Mouse (Mus musculus) embryonic stem cell, embryonic (primary cell): Measurements from ENCODE around the gene Xpnpep2.

ENCODE experiments used
- CTCF ChIA-PET, 4 experiments: fragments of 300-600 bp in 2 of 4; fragments of 350-600 bp in 2 of 4; sonication (Branson Sonifier 250); formaldehyde crosslinking; loops; one replicate each; lab custom pipeline; 2022; ENCODE audit warnings: inconsistent platforms in 2 of 4; lab: Charles Lee
- POLR2A ChIA-PET, 4 experiments: fragments of 300-600 bp in 2 of 4; fragments of 350-600 bp in 2 of 4; sonication (Branson Sonifier 250); formaldehyde crosslinking; loops; one replicate each; lab custom pipeline; 2022; ENCODE audit warnings: antibody characterized with exemption in 4 of 4, inconsistent platforms in 1 of 4; lab: Charles Lee

Xpnpep2 gene

DNA sequence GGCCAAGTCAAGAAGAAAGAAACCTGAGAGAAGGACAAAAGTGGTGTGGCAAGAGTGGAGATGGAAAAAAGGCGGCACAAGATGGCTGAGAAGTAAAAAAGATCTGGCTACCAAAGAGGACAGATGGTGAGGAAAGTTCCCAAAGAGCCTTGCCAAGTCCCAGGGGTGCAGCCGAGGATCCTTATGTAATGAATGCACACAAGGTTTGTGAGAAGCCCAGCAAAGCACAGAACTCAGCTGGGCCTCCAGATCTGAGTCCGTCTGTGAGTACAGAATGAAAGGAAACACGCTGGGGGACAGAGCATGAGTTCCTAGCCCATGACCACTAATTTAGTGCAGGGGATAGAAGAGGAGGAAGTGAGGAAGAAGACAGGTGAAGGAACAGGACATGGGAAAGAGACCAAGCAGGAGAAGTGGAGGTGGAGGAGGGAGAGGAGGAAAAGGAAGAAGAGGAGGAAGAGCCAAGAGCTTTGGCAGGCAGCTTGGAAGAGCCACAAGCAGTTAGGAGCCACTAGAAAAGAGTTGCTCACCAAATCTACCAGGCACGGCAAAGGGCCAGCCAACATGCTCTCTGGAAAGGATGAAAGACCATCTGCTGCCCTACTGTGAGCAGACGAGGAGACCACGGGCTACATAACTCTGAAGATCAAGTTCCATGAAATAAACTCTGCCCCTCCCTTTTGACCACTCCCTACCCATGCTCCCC is 3.6 kb upstream of the Xpnpep2 start:
- ChIA-PET POLR2A (interaction anchor here in 1 of 4 experiments (1.0 kb wide), 1 partner anchor 10 kb away, joined by 3 read pairs; no protein-coding TSS in a partner anchor), CTCF (interaction anchor here in 1 of 4 experiments (0.6 kb wide), 1 partner anchor 459 kb away, joined by 5 read pairs; no protein-coding TSS in a partner anchor)

DNA sequence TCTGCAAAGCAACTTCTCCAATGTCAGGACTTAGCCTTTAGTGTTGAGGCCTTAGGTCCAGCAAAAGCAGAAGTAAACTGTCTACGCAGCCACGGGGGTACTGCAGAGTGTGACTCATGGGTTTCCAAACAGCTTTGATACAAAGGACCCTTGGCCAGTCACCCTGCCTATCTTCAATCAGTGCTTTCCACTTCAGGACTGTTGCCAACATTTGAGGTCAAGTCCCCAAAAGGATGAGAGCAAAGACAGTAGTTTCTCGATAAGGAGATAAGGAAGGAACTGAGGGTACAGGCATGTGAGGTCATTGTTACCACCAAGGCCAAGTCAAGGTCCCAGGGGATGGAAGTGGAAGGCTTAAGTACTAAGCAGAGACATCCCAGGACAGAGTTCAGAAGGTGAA is 2.3 kb upstream of the Xpnpep2 start:
- POLR2A ChIA-PET, result interaction anchor here in 1 of 4 experiments (1.0 kb wide), 2 partner anchors 9 to 10 kb away, joined by 3 read pairs; no protein-coding TSS in a partner anchor
- CTCF ChIA-PET, result no interaction called here

DNA sequence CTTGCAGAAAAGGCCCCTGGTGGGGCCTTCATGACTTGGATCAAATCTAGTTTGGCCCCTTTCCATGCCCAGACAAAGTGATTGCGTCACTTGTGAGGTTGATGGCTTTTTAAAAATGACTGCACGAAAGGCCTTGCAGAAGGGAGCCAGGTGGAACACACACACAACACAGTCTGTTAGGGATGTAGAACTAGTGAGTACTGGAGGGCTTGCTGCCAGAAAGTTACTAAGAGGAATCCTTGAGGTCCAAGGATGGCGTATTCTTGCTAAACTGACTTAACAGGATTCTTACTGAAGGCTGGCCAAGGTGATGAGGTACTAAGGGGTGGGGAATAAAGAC is 761 bp downstream of the Xpnpep2 start:
- ChIA-PET CTCF (interaction anchor here in 1 of 4 experiments (1.1 kb wide), 1 partner anchor 89 kb away, joined by 4 read pairs; no protein-coding TSS in a partner anchor), POLR2A (interaction anchor here in 1 of 4 experiments (0.9 kb wide), 1 partner anchor 35 kb away, joined by 3 read pairs; no protein-coding TSS in a partner anchor)

DNA sequence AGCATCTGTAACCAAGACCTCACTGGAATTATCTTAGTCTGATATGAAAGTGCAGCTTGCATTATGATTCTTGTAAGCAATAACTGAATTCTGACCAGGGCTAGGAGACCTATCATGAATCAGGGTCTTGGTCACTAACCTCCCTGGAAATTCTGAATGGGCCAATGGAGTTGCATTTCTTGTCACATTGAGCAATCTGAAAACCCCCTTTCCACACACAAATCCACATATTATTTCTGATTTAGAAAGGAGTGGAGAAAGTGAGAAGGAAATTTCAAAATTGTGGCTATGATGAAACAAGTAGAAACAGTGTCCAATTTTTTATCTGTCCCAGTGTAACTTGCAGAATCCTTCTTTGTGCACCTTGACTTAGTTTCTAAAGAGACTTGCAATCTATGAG is 10.8 kb downstream of the Xpnpep2 start:
- POLR2A ChIA-PET, result interaction anchor here in 1 of 4 experiments (1.3 kb wide), 1 partner anchor 137 kb away, joined by 3 read pairs; the partner anchor contains the start of gene Utp14a
- CTCF ChIA-PET, result interaction anchor here in 1 of 4 experiments (0.6 kb wide), 1 partner anchor 55 kb away, joined by 4 read pairs; no protein-coding TSS in a partner anchor

DNA sequence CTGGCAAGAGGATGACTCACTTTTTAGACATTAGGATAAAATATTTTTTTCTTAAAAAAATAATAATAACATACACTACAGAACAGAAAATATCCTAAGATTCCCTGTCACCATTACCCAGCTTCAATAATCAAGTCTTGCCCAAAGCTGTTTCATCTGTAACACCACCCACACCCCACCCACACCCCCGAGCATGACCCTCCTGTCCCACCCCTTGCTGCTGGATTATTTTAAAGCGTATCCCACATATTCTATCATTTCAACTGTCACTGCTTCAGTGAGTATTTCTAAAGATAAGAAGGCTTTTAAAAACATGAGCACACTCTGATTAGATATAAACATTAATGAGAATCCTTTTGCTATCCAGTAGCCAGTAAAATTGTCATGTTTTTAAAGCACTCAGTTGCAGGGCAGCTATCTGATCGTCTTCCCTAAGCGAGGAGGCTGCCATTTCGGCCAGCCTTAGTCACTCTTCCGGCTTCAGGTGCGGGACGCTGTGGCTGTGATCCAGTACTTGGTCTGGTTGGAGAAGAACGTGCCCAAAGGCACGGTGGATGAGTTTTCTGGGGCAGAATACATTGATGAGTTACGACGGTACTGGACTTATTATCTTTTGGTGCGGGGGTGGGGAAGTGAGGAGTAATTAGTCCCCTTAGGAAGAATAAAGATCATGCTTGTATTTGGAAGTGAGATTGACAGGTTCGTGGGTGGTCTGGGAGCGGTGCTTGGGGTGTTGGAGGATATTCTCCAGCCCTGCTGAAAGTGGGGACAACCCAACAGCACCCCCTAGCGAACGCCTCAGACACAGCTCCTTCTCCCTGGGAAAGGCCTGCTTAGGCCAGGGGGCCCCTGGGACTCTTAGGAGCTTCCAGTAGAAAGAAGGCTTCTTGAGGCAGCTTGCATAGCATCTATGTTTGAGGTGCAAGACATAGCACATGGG is 15.9 kb downstream of the Xpnpep2 start:
- ChIA-PET POLR2A (interaction anchor here in 2 of 4 experiments (0.7 to 1.2 kb wide), 2 partner anchors 84 to 267 kb away, joined by 3 to 5 read pairs; partner anchors contain the start of gene Zdhhc9 (in 1 of the 2)), CTCF (interaction anchor here (0.5 to 2.4 kb wide), 21 partner anchors 8 to 286 kb away, joined by 3 to 16 read pairs (median 4); partner anchors contain the start of genes Xpnpep2 (in 1 of the 4) and Zdhhc9 (in 1 of the 4))

DNA sequence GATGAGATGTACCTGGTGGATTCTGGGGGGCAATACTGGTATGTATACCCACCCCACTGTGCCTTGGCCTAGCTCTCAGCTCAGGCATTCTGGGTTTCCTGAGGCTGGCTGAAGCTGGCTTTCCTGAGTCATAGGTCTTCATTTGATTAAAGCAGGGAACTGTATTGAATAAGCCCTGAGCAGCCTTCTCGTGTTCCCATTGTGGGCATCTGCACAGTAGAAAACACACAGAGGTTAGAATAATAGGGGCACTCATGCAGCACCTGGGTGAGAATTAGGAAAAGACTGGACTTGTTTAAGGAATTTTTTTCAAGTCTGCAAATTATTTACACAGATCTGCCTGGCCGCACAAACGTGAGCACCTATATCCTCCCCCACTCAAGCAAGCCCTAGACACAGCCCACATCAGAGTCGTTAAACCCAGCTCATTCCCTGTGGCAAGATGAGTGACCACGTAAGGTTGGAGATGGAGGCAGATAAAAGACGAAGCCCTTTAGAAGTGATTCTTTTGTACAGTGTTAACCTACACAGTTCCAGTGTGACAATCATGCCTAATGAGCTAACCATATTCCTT is 18.5 kb downstream of the Xpnpep2 start:
- CTCF ChIA-PET, result interaction anchor here in 2 of 4 experiments (1.0 to 1.8 kb wide), 5 partner anchors 30 to 107 kb away, joined by 3 to 5 read pairs (median 3); no protein-coding TSS in a partner anchor

DNA sequence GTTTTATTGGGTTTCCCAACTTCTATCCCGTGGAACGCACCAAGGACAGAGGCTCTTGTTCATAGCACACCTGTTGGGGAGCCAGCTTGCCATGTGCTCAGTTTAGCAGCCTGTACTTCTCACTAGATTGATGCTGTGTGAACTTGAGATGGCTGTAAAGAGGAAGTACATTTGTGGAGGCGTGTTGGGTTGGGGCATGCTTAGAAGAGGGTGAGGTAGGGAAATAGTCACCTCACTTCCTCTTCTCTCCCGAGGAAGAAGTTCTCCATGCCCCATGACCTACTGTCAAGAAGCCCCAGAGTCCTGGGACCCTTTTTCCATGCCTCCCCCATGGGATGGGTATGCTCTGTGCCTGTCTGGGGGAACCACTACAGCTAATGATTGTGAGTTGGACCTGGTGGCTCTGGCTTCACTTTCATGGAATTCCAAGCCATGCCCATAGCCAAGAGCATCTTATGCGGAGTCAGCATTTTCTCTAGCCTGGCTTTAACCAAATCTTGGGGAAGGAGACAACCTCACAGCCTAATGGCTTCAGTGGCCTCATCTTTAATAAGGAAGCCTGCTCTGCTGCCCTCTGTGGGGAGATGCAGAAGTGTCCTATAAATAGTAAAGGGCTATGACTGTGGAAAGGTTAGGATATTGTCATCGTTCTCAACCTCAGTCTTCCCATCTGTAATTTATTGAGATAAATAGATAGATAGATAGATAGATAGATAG is 19.1 kb downstream of the Xpnpep2 start:
- ChIA-PET CTCF (interaction anchor here in 1 of 4 experiments (1.0 to 1.8 kb wide), 3 partner anchors 31 to 108 kb away, joined by 3 to 5 read pairs (median 4); no protein-coding TSS in a partner anchor), POLR2A (interaction anchor here in 2 of 4 experiments (1.0 to 1.5 kb wide), 2 partner anchors 11 to 129 kb away, joined by 4 to 6 read pairs; partner anchors contain the start of gene Utp14a (in 1 of the 2))

More for the DNA sequence above, 18.5 kb downstream of the Xpnpep2 start:
- POLR2A ChIA-PET, result interaction anchor here in 2 of 4 experiments (1.0 to 1.5 kb wide), 2 partner anchors 12 to 130 kb away, joined by 4 to 6 read pairs; partner anchors contain the start of gene Utp14a (in 1 of the 2)

DNA sequence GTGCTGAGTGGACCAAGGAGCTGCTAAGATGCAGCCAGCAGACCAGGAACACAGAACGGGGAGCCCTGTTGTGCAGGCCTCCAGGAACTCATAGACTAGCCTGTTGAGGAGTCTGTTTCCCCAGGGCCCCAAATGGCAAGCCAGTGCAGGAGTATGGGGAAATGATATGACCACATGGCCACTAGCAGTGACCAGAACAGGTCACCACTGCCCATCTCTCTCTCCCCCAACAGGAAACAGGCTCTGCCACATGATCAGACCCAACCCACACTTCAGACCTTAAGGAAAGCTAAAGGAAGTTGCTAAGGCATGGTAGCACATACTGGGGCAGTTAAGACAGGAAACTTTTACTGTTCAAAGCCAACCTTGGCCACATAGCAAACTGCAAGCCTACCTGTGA is 20.6 kb downstream of the Xpnpep2 start:
- ChIA-PET POLR2A (interaction anchor here in 1 of 4 experiments (0.5 kb wide), 1 partner anchor 175 kb away, joined by 6 read pairs; no protein-coding TSS in a partner anchor), CTCF (no interaction called here)

DNA sequence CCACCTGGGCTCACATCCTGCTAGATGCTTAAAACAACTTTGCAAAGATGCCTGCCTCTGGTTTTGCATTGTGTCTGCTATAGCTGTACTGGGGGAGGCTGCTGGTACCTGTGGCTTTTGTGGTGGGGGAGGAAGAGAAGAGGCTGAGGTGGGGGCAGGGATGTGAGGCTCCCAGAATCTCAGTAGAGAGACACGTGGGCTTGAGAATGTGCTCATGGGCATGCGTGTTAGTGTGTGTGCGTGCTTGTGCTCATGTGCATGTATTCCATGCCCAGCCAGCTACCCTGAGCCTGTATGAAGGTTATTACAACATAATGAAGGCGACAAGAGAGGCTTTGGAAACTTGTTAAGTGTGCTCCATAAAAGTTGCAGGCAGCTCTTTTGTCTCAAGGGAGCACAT is 28.4 kb downstream of the Xpnpep2 start:
- ChIA-PET POLR2A (interaction anchor here in 2 of 4 experiments (0.5 to 2.5 kb wide), 4 partner anchors 15 to 129 kb away, joined by 3 to 8 read pairs (median 4); partner anchors contain the start of gene Utp14a (in 1 of the 2)), CTCF (interaction anchor here in 1 of 4 experiments (1.0 kb wide), 1 partner anchor 12 kb away, joined by 3 read pairs; no protein-coding TSS in a partner anchor)

DNA sequence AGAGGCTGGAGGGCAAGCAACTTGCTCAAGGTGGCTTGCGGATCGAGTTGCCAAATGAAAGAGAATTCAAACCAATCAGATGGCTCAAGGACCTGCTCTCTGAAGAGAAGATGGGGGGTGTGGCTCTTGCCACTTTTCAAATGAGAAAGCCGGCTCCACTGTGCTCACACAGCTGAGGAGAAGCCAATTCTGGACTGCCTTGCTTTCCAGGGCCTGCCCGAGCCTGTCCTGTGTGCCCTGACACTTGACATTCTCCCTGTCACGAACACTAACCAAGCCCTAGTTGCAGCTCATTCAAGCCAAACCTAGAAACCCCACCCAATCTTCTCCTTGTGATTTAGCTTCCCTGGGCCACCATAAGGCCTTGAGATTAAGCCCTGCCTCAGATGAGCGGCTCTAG is 29.5 kb downstream of the Xpnpep2 start:
- CTCF ChIA-PET, result interaction anchor here in 3 of 4 experiments (0.7 to 1.4 kb wide), 6 partner anchors 13 to 272 kb away, joined by 3 to 5 read pairs (median 4); no protein-coding TSS in a partner anchor
- POLR2A ChIA-PET, result interaction anchor here (0.5 to 2.5 kb wide), 14 partner anchors 10 to 233 kb away, joined by 3 to 9 read pairs (median 4); partner anchors contain the start of genes Utp14a (in 2 of the 4) and Xpnpep2 (in 1 of the 4)

DNA sequence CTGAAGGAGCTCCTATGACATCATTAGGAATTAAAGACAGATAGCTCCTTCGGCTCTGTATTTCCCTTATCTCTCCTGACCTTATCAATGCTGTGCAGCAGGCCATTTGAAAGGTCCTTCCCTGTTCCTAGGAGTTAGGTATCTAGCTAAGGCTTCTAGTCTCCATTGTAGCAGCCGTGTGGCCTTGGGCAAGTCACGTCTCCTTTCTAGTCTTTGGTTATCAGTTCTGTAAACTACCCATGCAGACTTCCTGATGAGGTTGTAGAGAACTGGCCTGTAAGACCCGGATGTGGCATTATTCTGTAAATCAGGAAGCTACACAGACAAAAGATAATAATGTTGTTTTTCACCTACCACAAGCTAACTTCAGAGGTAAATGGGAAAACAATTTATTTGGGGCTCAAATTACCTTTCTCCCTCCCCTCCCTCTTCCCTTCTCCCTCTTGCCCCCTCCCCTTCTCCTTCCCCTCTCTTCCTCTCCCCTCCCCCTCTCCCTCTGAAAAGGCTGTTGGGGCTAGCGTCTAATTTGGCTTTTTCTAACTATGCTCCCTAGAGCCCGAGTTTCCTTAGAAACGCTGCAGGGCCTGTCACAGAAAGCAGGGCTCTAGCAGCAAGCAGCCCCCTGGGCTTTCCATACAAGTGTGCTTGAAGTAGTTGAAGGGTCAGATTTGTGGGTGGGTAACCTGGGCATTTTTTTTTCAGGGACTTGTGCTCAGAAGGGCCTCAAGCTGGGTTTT is 30.2 kb downstream of the Xpnpep2 start:
- POLR2A ChIA-PET, result interaction anchor here (0.6 to 2.5 kb wide), 17 partner anchors 9 to 118 kb away, joined by 3 to 9 read pairs (median 4); partner anchors contain the start of genes Utp14a (in 2 of the 4), Zdhhc9 (in 2 of the 4) and Xpnpep2 (in 1 of the 4)
- CTCF ChIA-PET, result interaction anchor here in 2 of 4 experiments (0.8 to 1.4 kb wide), 4 partner anchors 14 to 271 kb away, joined by 3 to 5 read pairs (median 4); no protein-coding TSS in a partner anchor

DNA sequence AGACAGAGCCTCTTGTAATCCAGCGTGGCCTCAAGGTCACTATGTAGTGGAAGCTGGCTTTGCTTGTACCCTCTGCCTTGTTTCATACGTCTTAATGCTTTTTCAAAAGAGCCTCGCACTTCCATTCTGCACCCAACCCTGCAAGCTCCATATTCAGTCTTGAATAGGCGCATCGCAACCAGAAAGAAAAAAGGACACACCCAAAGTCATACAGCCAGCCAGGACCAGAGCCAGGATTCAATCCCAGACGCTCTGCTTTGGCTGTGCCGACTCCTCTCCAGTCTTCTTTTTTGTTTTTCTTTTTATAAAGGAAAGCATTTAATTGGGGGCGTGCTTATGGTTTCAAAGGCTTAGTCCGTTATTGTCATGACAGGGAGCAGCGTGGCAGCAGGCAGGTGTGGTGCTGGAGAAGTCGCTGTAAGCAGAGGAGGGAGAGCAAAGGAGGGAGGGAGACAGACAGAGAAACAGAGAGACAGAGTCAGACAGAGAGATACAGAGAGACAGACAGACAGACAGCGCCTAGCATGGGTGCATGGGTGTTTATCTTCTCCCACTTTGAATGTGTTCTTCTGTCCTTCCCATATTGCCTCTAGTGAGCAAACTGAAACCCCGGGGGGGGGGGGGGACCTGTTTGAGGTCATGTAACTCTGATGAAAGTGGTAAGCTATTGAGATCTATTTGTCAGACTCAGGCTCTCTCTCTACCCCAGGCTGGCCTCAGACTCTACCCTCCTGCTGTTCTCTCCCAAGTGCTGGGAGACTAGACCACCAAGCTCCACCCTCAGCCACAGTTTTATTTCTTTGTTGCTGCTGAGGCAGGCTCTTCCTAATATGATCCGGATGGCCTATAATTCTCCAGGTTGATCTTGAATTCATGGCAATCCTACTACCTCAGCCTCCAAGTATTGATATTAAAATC is 31.1 kb downstream of the Xpnpep2 start:
- POLR2A ChIA-PET, result interaction anchor here (0.7 to 2.5 kb wide), 15 partner anchors 8 to 117 kb away, joined by 3 to 9 read pairs (median 4); partner anchors contain the start of genes Zdhhc9 (in 2 of the 4) and Utp14a (in 1 of the 4)
- CTCF ChIA-PET, result interaction anchor here in 1 of 4 experiments (1.3 kb wide), 1 partner anchor 15 kb away, joined by 5 read pairs; no protein-coding TSS in a partner anchor

DNA sequence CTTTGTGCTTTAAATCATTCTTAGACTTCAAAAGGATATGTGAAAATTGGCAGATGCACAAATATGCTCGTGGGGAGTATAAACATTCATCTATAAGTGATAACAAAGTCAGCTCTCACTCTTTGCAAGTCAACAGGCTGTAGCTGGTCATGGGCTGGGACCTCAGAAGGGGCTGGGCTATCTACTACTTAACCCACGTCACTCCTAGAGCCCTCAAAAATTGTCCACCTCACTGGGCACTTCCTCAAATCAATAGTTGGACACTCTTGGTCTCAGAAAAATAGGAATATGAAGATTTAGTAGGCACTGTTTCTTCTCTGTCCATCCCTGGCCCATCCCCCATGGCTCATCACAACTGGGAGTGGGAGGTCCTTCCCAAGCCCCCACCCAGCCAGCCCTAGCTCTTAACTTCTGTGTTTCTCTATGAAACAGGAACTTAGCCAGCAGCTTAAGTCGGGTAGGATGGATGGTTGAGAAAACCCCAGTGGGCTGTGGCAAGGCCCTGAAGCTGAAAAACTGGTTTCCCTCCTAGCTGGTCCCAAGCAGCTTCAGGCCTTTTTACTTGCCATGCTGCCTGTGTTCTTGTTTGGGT is 31.9 kb downstream of the Xpnpep2 start:
- CTCF ChIA-PET, result interaction anchor here in 1 of 4 experiments (0.6 kb wide), 1 partner anchor 16 kb away, joined by 5 read pairs; no protein-coding TSS in a partner anchor
- POLR2A ChIA-PET, result interaction anchor here in 2 of 4 experiments (0.7 to 2.4 kb wide), 6 partner anchors 12 to 83 kb away, joined by 3 to 11 read pairs (median 4); partner anchors contain the start of gene Zdhhc9 (in 1 of the 2)

DNA sequence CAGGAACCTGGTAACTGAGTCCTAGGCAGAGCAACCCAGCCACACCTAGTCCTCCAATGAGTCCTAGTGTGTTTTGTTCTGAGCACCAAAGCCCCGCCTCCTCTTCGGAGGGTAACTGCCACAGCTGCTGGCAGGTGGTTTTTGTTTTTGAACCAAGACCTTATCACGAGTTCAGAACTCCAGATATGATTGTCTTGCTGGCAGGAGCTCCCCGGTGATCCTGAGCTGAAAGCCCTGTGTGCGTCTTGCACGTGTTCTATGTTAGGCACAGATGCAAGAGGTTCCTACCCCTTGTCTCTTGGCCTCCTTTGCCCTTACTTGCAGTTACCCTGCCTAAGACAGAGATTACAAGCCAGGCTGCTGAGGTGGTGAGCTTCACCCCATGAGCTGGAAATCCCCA is 33.0 kb downstream of the Xpnpep2 start:
- CTCF ChIA-PET, result no interaction called here

More for the DNA sequence above, 33.0 kb downstream of the Xpnpep2 start:
- POLR2A ChIA-PET, result interaction anchor here in 2 of 4 experiments (0.6 to 2.4 kb wide), 7 partner anchors 10 to 115 kb away, joined by 3 to 11 read pairs (median 6); partner anchors contain the start of genes Utp14a (in 1 of the 2) and Zdhhc9 (in 1 of the 2)
